ENCODE assay signal across 13 mouse cellular contexts in genomic region chr3:138889769-138890295, GRCm38 (mm10).
A peak's percentile ranks its signal among the peaks of the same experiment; 100 is the strongest.
DNase-seq lines count a peak whose midpoint lies in the region; ATAC-seq and TF ChIP-seq lines count a peak whose summit lies in the region.
"Had no signal": no experiment of that assay in that cellular context is flagged by ENCODE, and none has a peak within 500 bp of the region (broad histone marks: within the 10 kb centered on the region; RNA-seq: fewer than 3 reads in every experiment).

No protein-coding gene starts in this region.

- peaks cover 6% of the 10 kb centered on the region for H3K4me1 ChIP-seq in embryonic facial prominence, embryonic 13.5 days
- H3K4me1 ChIP-seq in embryonic facial prominence, embryonic 10.5 days, result peaks cover 18% of the 10 kb centered on the region
- H3K4me1 ChIP-seq in hindbrain, embryonic 14.5 days (replicated peaks; ENCODE audit: control insufficient read depth, insufficient read depth, low read length), result peaks cover 19% of the 10 kb centered on the region
- peaks cover 8% of the 10 kb centered on the region; the same call in 1 of the 2 replicates for H3K4me1 ChIP-seq in hindbrain, embryonic 16.5 days (ENCODE audit: control insufficient read depth, insufficient read depth, low read depth, low read length)
- no peaks in the 10 kb centered on the region for H3K4me1 ChIP-seq in midbrain, postnatal 0 days (ENCODE audit: insufficient read depth, low read length)
- peaks cover 16% of the 10 kb centered on the region for H3K4me1 ChIP-seq in midbrain, embryonic 10.5 days
- H3K4me1 ChIP-seq in hindbrain, postnatal 0 days (ENCODE audit: insufficient read depth, low read length), result peaks cover 4% of the 10 kb centered on the region; the same call in 1 of the 2 replicates

- H3K27me3 ChIP-seq in embryonic facial prominence, embryonic 13.5 days, result no peaks in the 10 kb centered on the region
- H3K27me3 ChIP-seq in embryonic facial prominence, embryonic 10.5 days (replicated peaks; ENCODE audit: low read depth, poor library complexity, severe bottlenecking), result no peaks in the 10 kb centered on the region
- no peaks in the 10 kb centered on the region for H3K27me3 ChIP-seq in hindbrain, embryonic 14.5 days (ENCODE audit: control insufficient read depth, insufficient read depth, low read length)
- no peaks in the 10 kb centered on the region for H3K27me3 ChIP-seq in hindbrain, embryonic 16.5 days (replicated peaks; ENCODE audit: control insufficient read depth, insufficient read depth, low read length)
- H3K27me3 ChIP-seq in midbrain, postnatal 0 days (ENCODE audit: insufficient read depth, low read length), result no peaks in the 10 kb centered on the region
- H3K27me3 ChIP-seq in midbrain, embryonic 10.5 days (ENCODE audit: low read depth, poor library complexity, severe bottlenecking), result no peaks in the 10 kb centered on the region
- H3K27me3 ChIP-seq in hindbrain, postnatal 0 days (ENCODE audit: insufficient read depth, low read length), result no peaks in the 10 kb centered on the region

- H3K36me3 ChIP-seq in embryonic facial prominence, embryonic 13.5 days, result no peaks in the 10 kb centered on the region
- H3K36me3 ChIP-seq in embryonic facial prominence, embryonic 10.5 days (replicated peaks), result no peaks in the 10 kb centered on the region
- no peaks in the 10 kb centered on the region for H3K36me3 ChIP-seq in hindbrain, embryonic 14.5 days (replicated peaks; ENCODE audit: control insufficient read depth, insufficient read depth)
- H3K36me3 ChIP-seq in hindbrain, embryonic 16.5 days (ENCODE audit: control insufficient read depth, insufficient read depth, low read length), result no peaks in the 10 kb centered on the region
- H3K36me3 ChIP-seq in midbrain, postnatal 0 days (ENCODE audit: insufficient read depth, low read length), result no peaks in the 10 kb centered on the region
- 0 out of 2 replicates have a peak, but pooled peaks cover 1% of the 10 kb centered on the region for H3K36me3 ChIP-seq in midbrain, embryonic 10.5 days
- no peaks in the 10 kb centered on the region; the same call in 1 of the 2 replicates for H3K36me3 ChIP-seq in hindbrain, postnatal 0 days (ENCODE audit: insufficient read depth, low read length)

- no peak for ATAC-seq in embryonic facial prominence, embryonic 13.5 days (ENCODE audit: insufficient number of reproducible peaks, insufficient read depth, low FRiP score, low TSS enrichment, low read depth)
- no peak for ATAC-seq in hindbrain, embryonic 14.5 days (ENCODE audit: low FRiP score)
- no peak for ATAC-seq in hindbrain, embryonic 16.5 days
- no peak for ATAC-seq in midbrain, postnatal 0 days (ENCODE audit: low FRiP score)
- no peak for ATAC-seq in hindbrain, postnatal 0 days

- no peak overlapping the region for H3K9ac ChIP-seq in embryonic facial prominence, embryonic 13.5 days
- no peak overlapping the region for H3K9ac ChIP-seq in hindbrain, embryonic 14.5 days
- H3K9ac ChIP-seq in hindbrain, embryonic 16.5 days (ENCODE audit: low read depth, low read length), result no peak overlapping the region
- H3K9ac ChIP-seq in midbrain, postnatal 0 days (replicated peaks; ENCODE audit: low read length, poor library complexity, severe bottlenecking), result no peak overlapping the region
- H3K9ac ChIP-seq in hindbrain, postnatal 0 days (replicated peaks; ENCODE audit: low read length), result no peak overlapping the region
- H3K9ac ChIP-seq: liver, embryonic 14.5 days had no signal

- DNase-seq in embryonic facial prominence, embryonic 10.5 days (ENCODE audit: low spot score), result no peak
- DNase-seq in hindbrain, embryonic 14.5 days (ENCODE audit: low spot score), result peak; percentile 45
- DNase-seq in midbrain, postnatal 0 days (ENCODE audit: low spot score), result peak; percentile 32
- DNase-seq in midbrain, embryonic 10.5 days (ENCODE audit: low spot score), result no peak
- peak; percentile 50 for DNase-seq in hindbrain, postnatal 0 days (ENCODE audit: low spot score)
- DNase-seq in embryo, embryonic 10.5 days (ENCODE audit: low spot score), result no peak
- DNase-seq: cerebellum, adult 8-10 months; kidney, postnatal 10 days; lung, postnatal 14 days had no signal

- 52% methylated on average over 10 of the region's 10 CpGs for whole genome bisulfite sequencing in embryonic facial prominence, embryonic 13.5 days
- 87% methylated on average over 10 of the region's 10 CpGs for WGBS in embryonic facial prominence, embryonic 10.5 days
- 65% methylated on average over 10 of the region's 10 CpGs for WGBS in hindbrain, embryonic 14.5 days
- 59% methylated on average over 10 of the region's 10 CpGs for WGBS in hindbrain, embryonic 16.5 days
- 56% methylated on average over 10 of the region's 10 CpGs for WGBS in midbrain, postnatal 0 days
- WGBS in midbrain, embryonic 10.5 days, result 88% methylated on average over 10 of the region's 10 CpGs
- 56% methylated on average over 10 of the region's 10 CpGs for WGBS in hindbrain, postnatal 0 days

- no peak for TF ChIP-seq CTCF in midbrain, postnatal 0 days (IDR thresholded peaks at IDR 0.05)
- no peak for TF ChIP-seq CTCF in hindbrain, postnatal 0 days (IDR thresholded peaks at IDR 0.05; ENCODE audit: low read depth)

- H3K4me2 ChIP-seq in embryonic facial prominence, embryonic 13.5 days, result peak overlapping the region; percentile 34; the same call in 1 of the 2 replicates
- H3K4me2 ChIP-seq in hindbrain, embryonic 14.5 days (replicated peaks), result no peak overlapping the region
- no peak overlapping the region for H3K4me2 ChIP-seq in hindbrain, embryonic 16.5 days (ENCODE audit: low read length)
- H3K4me2 ChIP-seq in midbrain, postnatal 0 days (ENCODE audit: low read depth, low read length, poor library complexity, severe bottlenecking), result no peak overlapping the region
- H3K4me2 ChIP-seq in hindbrain, postnatal 0 days (ENCODE audit: low read depth, low read length), result no peak overlapping the region

- no peak overlapping the region for H3K4me3 ChIP-seq in embryonic facial prominence, embryonic 13.5 days
- H3K4me3 ChIP-seq in embryonic facial prominence, embryonic 10.5 days, result no peak overlapping the region
- H3K4me3 ChIP-seq in hindbrain, embryonic 14.5 days (replicated peaks; ENCODE audit: low read length), result no peak overlapping the region
- H3K4me3 ChIP-seq in hindbrain, embryonic 16.5 days (ENCODE audit: low read length), result no peak overlapping the region
- no peak overlapping the region for H3K4me3 ChIP-seq in midbrain, postnatal 0 days (ENCODE audit: low read depth, low read length)
- no peak overlapping the region for H3K4me3 ChIP-seq in midbrain, embryonic 10.5 days
- no peak overlapping the region for H3K4me3 ChIP-seq in hindbrain, postnatal 0 days (ENCODE audit: low read length)
- H3K4me3 ChIP-seq: forebrain, embryonic 10.5 days had no signal

- H3K9me3 ChIP-seq in embryonic facial prominence, embryonic 13.5 days, result no peaks in the 10 kb centered on the region
- no peaks in the 10 kb centered on the region for H3K9me3 ChIP-seq in embryonic facial prominence, embryonic 10.5 days
- no peaks in the 10 kb centered on the region for H3K9me3 ChIP-seq in hindbrain, embryonic 14.5 days (ENCODE audit: control insufficient read depth, low read length)
- no peaks in the 10 kb centered on the region for H3K9me3 ChIP-seq in hindbrain, embryonic 16.5 days (ENCODE audit: control insufficient read depth, low read length)
- H3K9me3 ChIP-seq in midbrain, postnatal 0 days (ENCODE audit: low read length), result no peaks in the 10 kb centered on the region
- no peaks in the 10 kb centered on the region for H3K9me3 ChIP-seq in midbrain, embryonic 10.5 days (replicated peaks)
- no peaks in the 10 kb centered on the region for H3K9me3 ChIP-seq in hindbrain, postnatal 0 days (ENCODE audit: low read length)
- H3K9me3 ChIP-seq: forebrain, embryonic 10.5 days had no signal

- H3K27ac ChIP-seq in embryonic facial prominence, embryonic 13.5 days, result no peak overlapping the region; the same call in 1 of the 2 replicates
- H3K27ac ChIP-seq in embryonic facial prominence, embryonic 10.5 days (replicated peaks), result no peak overlapping the region
- no peak overlapping the region for H3K27ac ChIP-seq in hindbrain, embryonic 14.5 days
- no peak overlapping the region for H3K27ac ChIP-seq in hindbrain, embryonic 16.5 days (ENCODE audit: low read depth, low read length)
- no peak overlapping the region for H3K27ac ChIP-seq in midbrain, postnatal 0 days (ENCODE audit: low read depth, low read length)
- no peak overlapping the region for H3K27ac ChIP-seq in midbrain, embryonic 10.5 days (replicated peaks)
- no peak overlapping the region for H3K27ac ChIP-seq in hindbrain, postnatal 0 days
- H3K27ac ChIP-seq: forebrain, embryonic 10.5 days; liver, embryonic 14.5 days had no signal

Comparison
In these comparisons a context has a peak if more than half of its experiments do, and no peak if none do; other contexts are left out.
1. DNase-seq: peak in hindbrain, embryonic 14.5 days (single experiment), midbrain, postnatal 0 days (single experiment) and hindbrain, postnatal 0 days (single experiment); none in embryonic facial prominence, embryonic 10.5 days (single experiment), midbrain, embryonic 10.5 days (single experiment) and embryo, embryonic 10.5 days (single experiment).